Mouse (Mus musculus) left cerebral cortex, postnatal 4 days (tissue): ENCODE measurements around the gene Gm13103. TPM values are rescaled to one million over a fixed set of nuclear protein-coding genes. Genes with fewer than 3 reads are reported as not detected.
"Not testable (repeated sequence)": the region's sequence is repeated elsewhere in the genome, so short reads cannot be mapped to it uniquely, and the experiment has no call there.

Source experiments
- DNase-seq: peaks from one replicate; pipeline ENCODE4 v3.0.0-alpha.2; 2022
- intact Hi-C: fragments of 180-260 bp; cut with DNase I; formaldehyde crosslinking; loops from one replicate; pipeline ENCODE4 v1.15.1; 2025
- total RNA-seq, 2 experiments: library from RNA; stranded (reverse); gene quantifications; 2 replicates each; pipeline ENCODE4 v1.2.3; 2021

The Gm13103 gene
- not detected for total RNA-seq

- DNase-seq = not testable (repeated sequence)
- intact Hi-C loops = loop anchor here (10.0 kb wide), 1 partner anchor 181 kb away; no protein-coding TSS in a partner anchor
These were observed at the start of gene Gm13103 for GRCm38 (mm10) chr4:143846197-143846596. Gm13103 (plus strand) TSS chr4:143846497.

- intact Hi-C loops = no loop called here
These were observed 30.3 kb upstream of the Gm13103 start, which contains the start of gene Gm13084 for GRCm38 (mm10) chr4:143815993-143816392. Gm13084 (minus strand) TSS chr4:143816093.

GRCm38 (mm10) chr4:143882371-143882770 lies 36.1 kb downstream of the Gm13103 start:
- DNase-seq, intact Hi-C loops: not testable (repeated sequence)

More at GRCm38 (mm10) chr4:143815993-143816392, 30.3 kb upstream of the Gm13103 start, which contains the start of gene Gm13084:
- DNase-seq = no peak

- DNase-seq, intact Hi-C loops: not testable (repeated sequence)
These were observed 48.1 kb downstream of the Gm13103 start for GRCm38 (mm10) chr4:143894406-143894805.

GRCm38 (mm10) chr4:143900280-143900679 lies 54.0 kb downstream of the Gm13103 start, which contains the start of gene Pramef6:
Pramef6 (minus strand) TSS chr4:143900380.
- DNase-seq = not testable (repeated sequence)

More at GRCm38 (mm10) chr4:143900280-143900679, 54.0 kb downstream of the Gm13103 start, which contains the start of gene Pramef6:
- intact Hi-C loops = not testable (repeated sequence)

Other genes starting within 250 kb of the Gm13103 start
- not detected for gene Gm13083, start 231.5 kb upstream of the Gm13103 start, total RNA-seq
- not detected for gene Gm13088, start 189.3 kb upstream of the Gm13103 start, total RNA-seq
- gene Gm13089, start 143.8 kb upstream of the Gm13103 start, total RNA-seq = not detected
- gene Gm13078, start 127.0 kb upstream of the Gm13103 start, total RNA-seq = not detected
- gene Gm13023, start 57.1 kb upstream of the Gm13103 start, total RNA-seq = not detected
- not detected for gene Gm13084, start 30.4 kb upstream of the Gm13103 start, total RNA-seq
- gene Pramef6, start 53.9 kb downstream of the Gm13103 start, total RNA-seq = not detected
- gene Pramef25, start 104.5 kb downstream of the Gm13103 start, total RNA-seq = not detected
- gene Gm13101, start 120.5 kb downstream of the Gm13103 start, total RNA-seq = not detected
- not detected for gene Pramef17, start 147.9 kb downstream of the Gm13103 start, total RNA-seq
- gene Pramel4, start 212.6 kb downstream of the Gm13103 start, total RNA-seq = not detected